Mouse (Mus musculus): ENCODE measurements at regions not wholly inside any gene's neighbourhood (a gene's known extent, or its start where the extent isn't known, plus 50 kb on each side); places are given as distances from the start of the nearest gene placed in this dataset.

GRCm38 (mm10) chr15:62224191-62224590 is 1301.4 kb upstream of the A1bg start:
- TF ChIP-seq CTCF (IDR thresholded peaks at IDR 0.05; ENCODE audit: low read depth, low read length): no peak
- TF ChIP-seq POLR2A (IDR thresholded peaks at IDR 0.05; ENCODE audit: insufficient read depth, low read length): no peak
